Mouse (Mus musculus) telencephalon, adult 2 months (tissue): ENCODE results near the gene Olfr141.

ENCODE experiments used
- DNase-seq: peaks from one replicate; pipeline ENCODE4 v3.0.0-alpha.2; 2011; ENCODE audit warnings: low read depth, low spot score

The Olfr141 gene

GRCm38 (mm10) chr2:86809918-86810317 is at the start of gene Olfr141:
Gene Olfr141, minus strand, starts transcription at chr2:86810018.
- DNase-seq, result no peak

DNA sequence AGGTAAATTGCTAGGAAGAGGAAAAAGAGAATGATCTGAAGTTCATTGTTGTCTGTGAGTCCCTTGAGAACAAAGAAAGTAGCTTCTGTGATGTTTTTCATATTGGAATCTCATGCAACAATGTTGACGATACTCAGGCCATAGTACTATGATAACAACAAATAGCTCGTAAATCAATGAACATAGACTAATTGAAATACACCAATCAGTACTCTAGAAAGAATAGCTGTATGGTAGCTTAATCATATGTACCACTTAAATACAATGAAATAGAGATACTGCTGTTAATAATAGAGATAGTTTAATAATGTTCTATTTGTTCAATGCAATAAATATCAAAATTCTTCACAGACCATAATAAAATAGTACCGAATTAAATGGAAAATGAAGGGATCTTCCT is 41.8 kb upstream of the Olfr141 start, which contains the start of gene Olfr1095:
Gene Olfr1095 (minus strand): TSS at position 101 of the 400 bp plus-strand sequence.
- DNase-seq, result no peak

- DNase-seq, result no peak
These were observed 14.5 kb upstream of the Olfr141 start, which contains the start of gene Olfr1094 for GRCm38 (mm10) chr2:86824363-86824762. Gene Olfr1094, plus strand, starts transcription at chr2:86824663.

- no peak for DNase-seq
These were observed 27.6 kb downstream of the Olfr141 start, which contains the start of gene Olfr1093 for GRCm38 (mm10) chr2:86782179-86782578. Gene Olfr1093, plus strand, starts transcription at chr2:86782479.

GRCm38 (mm10) chr2:86761050-86761449 is 48.8 kb downstream of the Olfr141 start:
- DNase-seq, result no peak

GRCm38 (mm10) chr2:86758893-86759292 is 50.9 kb downstream of the Olfr141 start, which contains the start of gene Olfr1090:
Gene Olfr1090, minus strand, starts transcription at chr2:86758993.
- no peak for DNase-seq
